Mouse (Mus musculus): ENCODE results near the gene Psg22. TPM values are rescaled to one million over a fixed set of nuclear protein-coding genes. Genes with fewer than 3 reads are reported as not detected.

Gene Psg22
- polyA plus RNA-seq, 1 experiment, result 0.16 TPM

Other genes with a start within 250 kb of the Psg22 start
- not detected in 2 replicates for gene Psg26, start 233.9 kb upstream of the Psg22 start, polyA plus RNA-seq (2012; rRNA removed)
- gene Psg25, start 185.8 kb upstream of the Psg22 start, polyA plus RNA-seq (2012; rRNA removed), result 0.08 and 0.27 TPM in 2 replicates
- 0.68 and 2.5 TPM in 2 replicates for gene Psg27, start 150.8 kb upstream of the Psg22 start, polyA plus RNA-seq (2012; rRNA removed)
- 0.12 and 0.71 TPM in 2 replicates for gene Psg23, start 101.6 kb upstream of the Psg22 start, polyA plus RNA-seq (2012; rRNA removed)
- 1.4 and 2.6 TPM in 2 replicates for gene Psg21, start 61.4 kb upstream of the Psg22 start, polyA plus RNA-seq (2012; rRNA removed)
- gene Psg20, start 31.9 kb upstream of the Psg22 start, polyA plus RNA-seq (2012; rRNA removed), result not detected in 2 replicates
- 0.20 and 0.59 TPM in 2 replicates for gene Psg19, start 80.4 kb downstream of the Psg22 start, polyA plus RNA-seq (2012; rRNA removed)
- gene Psg17, start 103.5 kb downstream of the Psg22 start, polyA plus RNA-seq (2012; rRNA removed), result 0.18 and 0.38 TPM in 2 replicates
- gene Mill2, start 121.9 kb downstream of the Psg22 start, polyA plus RNA-seq (2012; rRNA removed), result 2.3 and 3.4 TPM in 2 replicates
- gene Pglyrp1, start 153.2 kb downstream of the Psg22 start, polyA plus RNA-seq (2012; rRNA removed), result 17.5 and 20.5 TPM in 2 replicates
- gene Ccdc61, start 192.3 kb downstream of the Psg22 start, polyA plus RNA-seq (2012; rRNA removed), result 11.7 and 15.4 TPM in 2 replicates
- 25.0 and 27.0 TPM in 2 replicates for gene Nova2, start 207.8 kb downstream of the Psg22 start, polyA plus RNA-seq (2012; rRNA removed)

Data from frontal cortex, adult 2 months (tissue).